Mouse (Mus musculus) heart, embryonic 14.5 days (tissue): ENCODE measurements around the gene Arhgap5. TPM values are rescaled to one million over a fixed set of nuclear protein-coding genes. Genes with fewer than 3 reads are reported as not detected.

Experiments used
- ATAC-seq: fragments of 200-750 bp; cut with Nextera tagmentation; 2 replicates; pipeline ENCODE4 v1.8.0; 2017; ENCODE audit warnings: low read depth, moderate TSS enrichment; ENCODE audit not compliant: insufficient number of reproducible peaks, insufficient read depth, low FRiP score
- H3K27ac ChIP-seq, 2 experiments: fragments of 200-500 bp in 1 of 2; fragments of 300-500 bp in 1 of 2; sonication (generic) in 1 of 2; replicated peaks in 1 of 2; 2 replicates each; pipeline ENCODE4 v1.5.1; 2012 to 2014; ENCODE audit warnings: low read depth in 2 of 2, low read length in 2 of 2, control low read depth in 1 of 2, mild to moderate bottlenecking in 1 of 2, mixed read lengths in 1 of 2; ENCODE audit not compliant: control insufficient read depth in 1 of 2, insufficient read depth in 1 of 2
- H3K27me3 ChIP-seq: fragments of 300-500 bp; sonication (generic); 2 replicates; pipeline ENCODE4 v1.6.1; 2014; ENCODE audit warnings: mild to moderate bottlenecking, low read length, control low read depth; ENCODE audit not compliant: control insufficient read depth, insufficient read depth
- H3K36me3 ChIP-seq: fragments of 300-500 bp; sonication (generic); 2 replicates; pipeline ENCODE4 v1.6.1; 2014; ENCODE audit warnings: mild to moderate bottlenecking, control low read depth, low read length, mixed read lengths; ENCODE audit not compliant: control insufficient read depth, insufficient read depth
- H3K4me1 ChIP-seq, 2 experiments: fragments of 200-500 bp in 1 of 2; fragments of 300-500 bp in 1 of 2; sonication (generic) in 1 of 2; 2 replicates each; pipeline ENCODE4 v1.6.1; 2012 to 2014; ENCODE audit warnings: low read length in 2 of 2, control low read depth in 1 of 2, mixed read lengths in 1 of 2; ENCODE audit not compliant: control insufficient read depth in 2 of 2, insufficient read depth in 2 of 2
- H3K4me2 ChIP-seq: fragments of 300-500 bp; sonication (generic); 2 replicates; pipeline ENCODE4 v1.6.1; 2014; ENCODE audit warnings: mild to moderate bottlenecking, low read length
- H3K4me3 ChIP-seq, 2 experiments: fragments of 200-500 bp in 1 of 2; fragments of 300-500 bp in 1 of 2; sonication (generic) in 1 of 2; 2 replicates each; pipeline ENCODE4 v1.5.1; 2012 to 2014; ENCODE audit warnings: low read length in 2 of 2, mild to moderate bottlenecking in 2 of 2, control low read depth in 1 of 2, low read depth in 1 of 2, moderate library complexity in 1 of 2; ENCODE audit not compliant: control insufficient read depth in 1 of 2, insufficient read depth in 1 of 2
- H3K9ac ChIP-seq: fragments of 300-500 bp; sonication (generic); 2 replicates; pipeline ENCODE4 v1.6.1; 2014; ENCODE audit warnings: mild to moderate bottlenecking, low read length
- H3K9me3 ChIP-seq: fragments of 300-500 bp; sonication (generic); 2 replicates; pipeline ENCODE4 v1.6.1; 2016; ENCODE audit warnings: low read length, control low read depth; ENCODE audit not compliant: control insufficient read depth
- WGBS: fragments of 180-500 bp; shearing (Covaris S2); extraction: QIAGEN DNeasy Blood & Tissue Kit; methylation state at CpG from one replicate; pipeline ENCODE4 v1.1.7; 2014; 5-methylcytosine and 5-hydroxymethylcytosine counted together
- polyA plus RNA-seq: library from polyadenylated mRNA; unstranded; fragments of >200 nt; fragmentation: Nextera tagmentation; extraction: Ambion mirVana; gene quantifications from 2 replicates; pipeline ENCODE4 v1.2.1, GENCODE M21; 2014

The Arhgap5 gene
- polyA plus RNA-seq, 1 experiment from 2014 or later: 42.6 TPM

DNA sequence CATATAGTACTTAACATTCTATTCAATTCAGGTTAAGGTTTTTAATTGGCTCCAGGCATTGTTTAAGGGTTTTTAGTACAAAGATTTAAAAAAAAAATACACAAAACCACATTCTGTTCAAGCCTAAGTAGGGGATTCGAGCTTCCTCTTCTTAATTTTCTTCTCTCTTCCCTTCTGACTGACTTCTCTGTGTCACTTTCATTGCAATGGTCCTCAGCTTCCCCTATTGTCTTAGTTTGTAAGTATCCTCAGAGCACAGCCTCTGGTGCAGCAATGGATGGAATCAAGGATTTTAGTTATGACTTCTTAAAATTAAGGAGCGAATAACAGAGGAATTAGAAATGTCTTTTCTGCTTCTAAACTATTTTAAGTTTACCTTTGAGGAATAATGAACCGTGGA is 1.6 kb upstream of the Arhgap5 start:
- Histone ChIP-seq H3K36me3 (no peaks in the 10 kb centered on the region), H3K4me2 (peak overlapping the region; percentile 83), H3K4me3 (no peak overlapping the region), H3K27ac (peak overlapping the region in 1 of 2 experiments; percentile 99; a peak in 1 of 4 replicates), H3K9ac (peak overlapping the region; percentile 83; the same call in 1 of the 2 replicates), H3K4me1 (peaks cover 0 to 13% of the 10 kb centered on the region in 2 experiments; a peak in 2 of 4 replicates), H3K27me3 (no peaks in the 10 kb centered on the region), H3K9me3 (no peaks in the 10 kb centered on the region)
- 70% methylated on average over 3 of the region's 3 CpGs for WGBS
- ATAC-seq: no peak

DNA sequence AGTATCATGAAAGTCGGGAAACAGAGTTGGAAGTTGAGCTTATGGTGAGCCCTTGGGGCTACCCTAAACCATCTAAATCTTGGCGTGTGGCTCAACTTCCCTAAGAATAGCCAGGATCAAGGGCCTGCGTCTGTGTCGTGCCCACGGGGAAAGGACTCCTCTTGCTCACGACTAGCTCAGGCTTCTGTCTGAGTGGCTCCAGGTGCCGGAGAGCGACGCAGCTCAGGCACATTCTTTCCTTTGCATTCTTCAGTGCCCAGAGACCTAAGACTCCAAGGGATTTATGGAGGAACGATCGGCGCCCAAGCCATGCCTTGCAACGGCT is 679 bp upstream of the Arhgap5 start:
- H3K4me3 ChIP-seq: peak overlapping the region; percentile 66 to 98
- no peaks in the 10 kb centered on the region for H3K36me3 ChIP-seq
- H3K9ac ChIP-seq: peak overlapping the region; percentile 83
- no peaks in the 10 kb centered on the region for H3K27me3 ChIP-seq
- ATAC-seq: peak; percentile 28
- WGBS: 0% methylated on average over 13 of the region's 13 CpGs
- H3K27ac ChIP-seq: peak overlapping the region; percentile 98 to 99
- H3K4me1 ChIP-seq: peaks cover 0 to 13% of the 10 kb centered on the region in 2 experiments; a peak in 2 of 4 replicates
- peak overlapping the region; percentile 83 for H3K4me2 ChIP-seq
- H3K9me3 ChIP-seq: no peaks in the 10 kb centered on the region

DNA sequence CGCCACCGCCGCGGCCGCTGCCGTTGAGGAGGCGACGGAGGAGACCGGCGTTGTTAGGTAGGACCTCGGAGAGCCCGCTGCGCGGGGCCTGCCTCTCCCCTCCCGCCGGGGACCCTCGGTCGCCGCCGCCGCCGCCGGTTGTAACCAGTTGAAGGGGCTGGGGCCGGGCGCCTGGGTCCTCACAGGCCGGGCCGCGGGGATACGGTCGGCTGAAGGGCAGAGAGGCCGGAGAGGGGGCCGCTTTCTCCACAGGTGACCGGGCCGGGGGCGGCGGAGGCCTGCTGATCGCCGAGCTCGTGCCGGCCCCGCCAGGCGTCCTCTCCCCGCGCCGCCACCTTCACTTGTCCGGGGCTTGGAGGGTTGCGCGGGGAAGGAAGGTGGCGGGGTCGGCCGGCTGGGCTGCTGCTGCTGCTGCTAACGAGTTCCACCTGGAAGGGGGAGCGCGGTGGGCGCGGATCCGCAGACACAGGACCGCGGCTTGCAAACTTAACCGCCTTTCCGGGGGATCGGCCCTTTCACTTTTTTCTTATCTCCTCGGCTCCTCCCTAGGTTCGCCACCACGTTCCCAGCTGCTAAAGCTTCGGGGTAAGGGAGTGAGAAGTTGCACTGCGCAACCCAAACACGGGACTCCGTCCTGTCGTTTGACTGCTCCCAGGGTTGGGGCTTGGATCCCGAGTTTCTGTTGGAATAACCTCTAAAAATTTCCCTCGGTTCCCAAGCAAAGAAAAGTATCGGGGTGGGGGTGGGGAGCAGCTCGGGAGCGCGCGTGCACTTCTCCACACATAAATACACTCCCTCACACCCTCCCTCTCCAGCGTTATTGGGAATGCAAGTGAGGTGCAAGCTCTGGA is 784 bp downstream of the Arhgap5 start:
- Histone ChIP-seq H3K9ac (peak overlapping the region; percentile 100), H3K36me3 (no peaks in the 10 kb centered on the region), H3K27me3 (no peaks in the 10 kb centered on the region), H3K9me3 (no peaks in the 10 kb centered on the region), H3K27ac (peak overlapping the region; percentile 90 to 99), H3K4me2 (peak overlapping the region; percentile 83), H3K4me1 (peaks cover 0 to 13% of the 10 kb centered on the region in 2 experiments; a peak in 2 of 4 replicates), H3K4me3 (peak overlapping the region; percentile 66 to 98)
- WGBS: under 1% methylated on average over 59 of the region's 78 CpGs
- peak; percentile 4; the same call in 1 of the 2 replicates for ATAC-seq

DNA sequence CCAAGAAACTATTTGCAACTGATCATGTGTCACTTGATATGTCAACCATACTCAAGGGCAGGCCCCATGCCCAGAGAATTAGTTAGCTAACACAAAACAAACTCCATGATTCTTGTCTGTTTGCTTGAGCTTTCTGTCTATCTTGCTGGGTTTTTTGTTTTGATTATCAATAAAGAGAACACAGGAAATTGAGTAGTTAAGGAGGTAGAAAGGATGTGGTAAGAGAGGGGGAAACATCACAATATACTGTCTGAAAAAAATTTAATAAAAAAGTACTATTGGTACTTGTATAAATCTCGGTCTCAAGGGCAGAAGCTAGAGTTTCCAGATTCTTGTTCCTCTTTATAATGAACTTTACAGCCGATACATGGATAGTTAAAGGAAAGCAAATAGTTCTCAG is 20.9 kb downstream of the Arhgap5 start:
- Histone ChIP-seq H3K4me3 (no peak overlapping the region), H3K27ac (no peak overlapping the region), H3K4me1 (peaks cover 0 to 3% of the 10 kb centered on the region in 2 experiments; a peak in 1 of 4 replicates), H3K27me3 (no peaks in the 10 kb centered on the region), H3K9ac (no peak overlapping the region), H3K4me2 (no peak overlapping the region), H3K36me3 (peaks cover 4% of the 10 kb centered on the region), H3K9me3 (no peaks in the 10 kb centered on the region)
- no peak for ATAC-seq
- WGBS: 93% methylated on average over 2 of the region's 2 CpGs

DNA sequence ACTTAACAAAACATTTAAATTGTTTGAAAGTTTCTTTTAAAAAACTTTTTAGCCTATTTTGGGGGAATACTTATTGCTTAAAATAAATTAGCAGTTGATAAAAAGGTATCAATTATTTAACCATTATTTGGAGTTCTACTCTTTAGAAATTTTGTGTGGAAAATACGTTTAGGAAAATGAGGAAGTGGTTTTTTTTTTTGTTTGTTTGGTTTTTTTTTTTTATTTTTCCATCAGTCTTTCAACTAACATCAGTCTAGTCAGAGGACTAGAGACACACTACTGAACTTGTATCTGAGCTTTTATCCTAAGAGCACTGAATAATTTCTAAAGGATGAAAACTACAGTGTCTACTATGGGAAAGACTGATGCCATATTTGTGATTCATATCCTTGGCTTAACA is 21.7 kb downstream of the Arhgap5 start:
- Histone ChIP-seq H3K36me3 (0 out of 2 replicates have a peak, but pooled peaks cover 3% of the 10 kb centered on the region), H3K27ac (no peak overlapping the region), H3K9me3 (no peaks in the 10 kb centered on the region), H3K9ac (no peak overlapping the region), H3K27me3 (no peaks in the 10 kb centered on the region), H3K4me2 (no peak overlapping the region), H3K4me1 (peaks cover 0 to 3% of the 10 kb centered on the region in 2 experiments; a peak in 1 of 4 replicates), H3K4me3 (no peak overlapping the region)
- ATAC-seq: no peak
- WGBS: 89% methylated on average over 1 of the region's 1 CpGs

DNA sequence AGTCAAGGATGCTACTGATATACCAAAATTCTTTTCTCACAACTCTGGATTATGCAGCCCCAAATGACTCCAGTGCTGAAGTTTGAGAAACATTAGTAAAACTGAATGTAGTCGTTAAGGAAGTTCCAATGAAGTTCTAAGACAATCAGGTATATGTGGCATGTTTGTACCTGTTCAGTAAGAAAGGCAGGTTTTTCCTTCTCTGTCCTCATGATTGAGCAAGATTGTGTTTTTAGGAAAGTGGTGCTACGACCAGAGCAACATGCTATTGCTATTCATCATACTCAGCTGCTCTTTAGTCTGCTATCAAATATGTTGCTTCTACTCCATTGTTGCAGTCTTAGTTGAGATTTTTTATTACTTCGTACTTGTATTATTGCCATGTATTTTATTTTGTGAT is 26.0 kb downstream of the Arhgap5 start:
- H3K27ac ChIP-seq: no peak overlapping the region
- no peaks in the 10 kb centered on the region for H3K4me1 ChIP-seq
- WGBS: 93% methylated on average over 3 of the region's 3 CpGs
- no peak overlapping the region for H3K4me3 ChIP-seq
- no peaks in the 10 kb centered on the region for H3K27me3 ChIP-seq
- no peak overlapping the region for H3K9ac ChIP-seq
- no peaks in the 10 kb centered on the region for H3K9me3 ChIP-seq
- no peaks in the 10 kb centered on the region for H3K36me3 ChIP-seq
- H3K4me2 ChIP-seq: no peak overlapping the region
- ATAC-seq: no peak

DNA sequence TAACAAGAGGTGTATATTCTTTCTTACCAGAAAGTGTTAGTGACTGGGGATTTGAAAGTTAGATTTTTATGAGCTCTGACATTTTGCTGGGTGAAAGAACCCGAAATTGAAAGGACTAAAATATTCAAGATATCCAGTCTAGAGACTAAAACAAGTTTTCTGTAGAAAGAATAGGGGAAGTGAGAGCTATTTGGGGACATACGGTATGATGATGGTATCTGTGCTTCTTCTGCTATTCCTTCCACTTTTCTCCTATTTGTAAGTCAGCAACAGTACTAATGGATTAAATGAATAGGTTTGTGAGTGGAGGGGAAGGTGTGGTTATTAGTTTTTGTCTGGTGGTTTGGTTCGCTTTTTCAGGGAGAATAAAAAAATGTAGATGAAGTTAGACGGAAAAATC is 37.5 kb downstream of the Arhgap5 start:
- Histone ChIP-seq H3K4me2 (no peak overlapping the region), H3K9ac (no peak overlapping the region), H3K27me3 (no peaks in the 10 kb centered on the region), H3K4me3 (no peak overlapping the region), H3K36me3 (no peaks in the 10 kb centered on the region), H3K4me1 (no peaks in the 10 kb centered on the region), H3K27ac (no peak overlapping the region), H3K9me3 (no peaks in the 10 kb centered on the region)
- no peak for ATAC-seq
- 87% methylated on average over 4 of the region's 4 CpGs for WGBS
